Mouse (Mus musculus) heart, embryonic 13.5 days (tissue): ENCODE data around the gene Ppargc1a. TPM values are rescaled to one million over a fixed set of nuclear protein-coding genes. Genes with fewer than 3 reads are reported as not detected.

ENCODE experiments used
- ATAC-seq: fragments of 200-750 bp; cut with Nextera tagmentation; 2 replicates; pipeline ENCODE4 v1.8.0; 2017; ENCODE audit warnings: moderate TSS enrichment; ENCODE audit not compliant: insufficient number of reproducible peaks, low FRiP score, low TSS enrichment; ENCODE audit errors: extremely low read depth
- H3K27ac ChIP-seq: fragments of 300-500 bp; sonication (generic); replicated peaks from 2 replicates; pipeline ENCODE4 v1.5.1; 2015; ENCODE audit warnings: moderate library complexity, mild to moderate bottlenecking, inconsistent platforms
- H3K27me3 ChIP-seq: fragments of 300-500 bp; sonication (generic); replicated peaks from 2 replicates; pipeline ENCODE4 v1.6.1; 2015; ENCODE audit warnings: mild to moderate bottlenecking, inconsistent platforms
- H3K36me3 ChIP-seq: fragments of 300-500 bp; sonication (generic); 2 replicates; pipeline ENCODE4 v1.6.1; 2015; ENCODE audit warnings: mild to moderate bottlenecking, inconsistent platforms
- H3K4me1 ChIP-seq: fragments of 300-500 bp; sonication (generic); 2 replicates; pipeline ENCODE4 v1.6.1; 2015; ENCODE audit warnings: inconsistent platforms
- H3K4me2 ChIP-seq: fragments of 300-500 bp; sonication (generic); 2 replicates; pipeline ENCODE4 v1.6.1; 2015; ENCODE audit warnings: inconsistent platforms, mild to moderate bottlenecking, moderate library complexity
- H3K4me3 ChIP-seq: fragments of 300-500 bp; sonication (generic); 2 replicates; pipeline ENCODE4 v1.5.1; 2015; ENCODE audit warnings: moderate library complexity, mild to moderate bottlenecking, inconsistent platforms
- H3K9ac ChIP-seq: fragments of 300-500 bp; sonication (generic); 2 replicates; pipeline ENCODE4 v1.6.1; 2015; ENCODE audit warnings: inconsistent platforms, mild to moderate bottlenecking, moderate library complexity
- H3K9me3 ChIP-seq: fragments of 300-500 bp; sonication (generic); 2 replicates; pipeline ENCODE4 v1.6.1; 2016; ENCODE audit warnings: inconsistent platforms
- WGBS: fragments of 180-500 bp; shearing (Covaris S2); methylation state at CpG from one replicate; pipeline ENCODE4 v1.1.7; 2015; ENCODE audit warnings: mixed read lengths; 5-methylcytosine and 5-hydroxymethylcytosine counted together
- polyA plus RNA-seq: library from polyadenylated mRNA; unstranded; fragments of >200 nt; fragmentation: Nextera tagmentation; extraction: Ambion mirVana; gene quantifications from 2 replicates; pipeline ENCODE4 v1.2.1, GENCODE M21; 2015

Gene Ppargc1a
- polyA plus RNA-seq, 1 experiment from 2014 or later: 44.7 TPM

GRCm38 (mm10) chr5:51552483-51553091 lies 14.9 kb downstream of the Ppargc1a start:
- under 1% methylated on average over 24 of the region's 24 CpGs for WGBS

GRCm38 (mm10) chr5:51551852-51552482 lies 15.6 kb downstream of the Ppargc1a start:
- peak overlapping the region; percentile 77 for H3K4me3 ChIP-seq
- 6% methylated on average over 12 of the region's 12 CpGs for WGBS
- ATAC-seq: no peak
- peak overlapping the region; percentile 67 for H3K4me2 ChIP-seq
- peaks cover 9% of the 10 kb centered on the region for H3K36me3 ChIP-seq
- H3K27ac ChIP-seq: peak overlapping the region; percentile 99
- H3K4me1 ChIP-seq: peaks cover 47% of the 10 kb centered on the region
- peak overlapping the region; percentile 90 for H3K9ac ChIP-seq
- no peaks in the 10 kb centered on the region for H3K27me3 ChIP-seq
- H3K9me3 ChIP-seq: no peaks in the 10 kb centered on the region

More at GRCm38 (mm10) chr5:51552483-51553091, 14.9 kb downstream of the Ppargc1a start:
- Histone ChIP-seq H3K4me3 (peak overlapping the region; percentile 77), H3K27me3 (no peaks in the 10 kb centered on the region), H3K36me3 (peaks cover 9% of the 10 kb centered on the region), H3K4me2 (peak overlapping the region; percentile 67), H3K9me3 (no peaks in the 10 kb centered on the region), H3K9ac (peak overlapping the region; percentile 90), H3K27ac (peak overlapping the region; percentile 99), H3K4me1 (peaks cover 47% of the 10 kb centered on the region)
- no peak for ATAC-seq

GRCm38 (mm10) chr5:51547442-51548035 lies 20.0 kb downstream of the Ppargc1a start:
- H3K4me1 ChIP-seq: peaks cover 67% of the 10 kb centered on the region
- peak overlapping the region; percentile 74 for H3K27ac ChIP-seq
- no peaks in the 10 kb centered on the region for H3K27me3 ChIP-seq
- no peaks in the 10 kb centered on the region for H3K9me3 ChIP-seq
- no peak for ATAC-seq
- peaks cover 21% of the 10 kb centered on the region for H3K36me3 ChIP-seq
- H3K9ac ChIP-seq: no peak overlapping the region
- no peak overlapping the region for H3K4me3 ChIP-seq
- peak overlapping the region; percentile 42 for H3K4me2 ChIP-seq
- 55% methylated on average over 6 of the region's 6 CpGs for WGBS

GRCm38 (mm10) chr5:51546817-51547216 lies 20.7 kb downstream of the Ppargc1a start:
- H3K4me1 ChIP-seq: peaks cover 72% of the 10 kb centered on the region
- no peak overlapping the region for H3K4me3 ChIP-seq
- peaks cover 21% of the 10 kb centered on the region for H3K36me3 ChIP-seq
- 0 out of 2 replicates have a peak overlapping the region, but pooled peaks have one; percentile 55 for H3K9ac ChIP-seq
- no peaks in the 10 kb centered on the region for H3K27me3 ChIP-seq
- peak overlapping the region; percentile 42 for H3K4me2 ChIP-seq
- H3K27ac ChIP-seq: peak overlapping the region; percentile 74
- no peaks in the 10 kb centered on the region for H3K9me3 ChIP-seq
- WGBS: 34% methylated on average over 3 of the region's 3 CpGs
- no peak for ATAC-seq

- Histone ChIP-seq H3K36me3 (peaks cover 24% of the 10 kb centered on the region), H3K9me3 (no peaks in the 10 kb centered on the region), H3K9ac (peak overlapping the region; percentile 56; the same call in 1 of the 2 replicates), H3K4me2 (0 out of 2 replicates have a peak overlapping the region, but pooled peaks have one; percentile 42), H3K27ac (peak overlapping the region; percentile 74), H3K27me3 (no peaks in the 10 kb centered on the region), H3K4me3 (no peak overlapping the region), H3K4me1 (peaks cover 85% of the 10 kb centered on the region)
- 55% methylated on average over 7 of the region's 7 CpGs for WGBS
- ATAC-seq: no peak
These were observed 22.1 kb downstream of the Ppargc1a start for GRCm38 (mm10) chr5:51545133-51546049.

GRCm38 (mm10) chr5:51544141-51544735 lies 23.3 kb downstream of the Ppargc1a start:
- 34% methylated on average over 8 of the region's 8 CpGs for whole genome bisulfite sequencing
- H3K27me3 ChIP-seq: no peaks in the 10 kb centered on the region
- peaks cover 87% of the 10 kb centered on the region for H3K4me1 ChIP-seq
- no peak for ATAC-seq
- H3K4me2 ChIP-seq: 0 out of 2 replicates have a peak overlapping the region, but pooled peaks have one; percentile 1
- H3K27ac ChIP-seq: peak overlapping the region; percentile 61
- no peak overlapping the region for H3K9ac ChIP-seq
- no peaks in the 10 kb centered on the region for H3K9me3 ChIP-seq
- H3K4me3 ChIP-seq: no peak overlapping the region
- peaks cover 24% of the 10 kb centered on the region for H3K36me3 ChIP-seq

- Histone ChIP-seq H3K27ac (peak overlapping the region; percentile 36; the same call in 1 of the 2 replicates), H3K27me3 (no peaks in the 10 kb centered on the region), H3K4me3 (no peak overlapping the region), H3K9ac (no peak overlapping the region), H3K9me3 (no peaks in the 10 kb centered on the region), H3K4me2 (no peak overlapping the region), H3K36me3 (peaks cover 15% of the 10 kb centered on the region; the same call in 1 of the 2 replicates), H3K4me1 (peaks cover 89% of the 10 kb centered on the region)
- no peak for ATAC-seq
- WGBS: 67% methylated on average over 3 of the region's 3 CpGs
These were observed 26.0 kb downstream of the Ppargc1a start for GRCm38 (mm10) chr5:51541557-51541956.

- H3K9ac ChIP-seq: no peak overlapping the region
- no peaks in the 10 kb centered on the region for H3K27me3 ChIP-seq
- ATAC-seq: no peak
- H3K9me3 ChIP-seq: no peaks in the 10 kb centered on the region
- peaks cover 9% of the 10 kb centered on the region; the same call in 1 of the 2 replicates for H3K36me3 ChIP-seq
- 0 out of 2 replicates have a peak overlapping the region, but pooled peaks have one; percentile 36 for H3K27ac ChIP-seq
- H3K4me3 ChIP-seq: no peak overlapping the region
- H3K4me2 ChIP-seq: no peak overlapping the region
- H3K4me1 ChIP-seq: peaks cover 89% of the 10 kb centered on the region
- 58% methylated on average over 4 of the region's 4 CpGs for whole genome bisulfite sequencing
These were observed 26.7 kb downstream of the Ppargc1a start for GRCm38 (mm10) chr5:51540816-51541215.

- no peak overlapping the region for H3K4me3 ChIP-seq
- 0 out of 2 replicates have a peak, but pooled peaks cover 2% of the 10 kb centered on the region for H3K36me3 ChIP-seq
- H3K9ac ChIP-seq: no peak overlapping the region
- no peaks in the 10 kb centered on the region for H3K9me3 ChIP-seq
- H3K4me1 ChIP-seq: peaks cover 81% of the 10 kb centered on the region
- H3K27ac ChIP-seq: peak overlapping the region; percentile 63
- no peak overlapping the region for H3K4me2 ChIP-seq
- ATAC-seq: no peak
- H3K27me3 ChIP-seq: no peaks in the 10 kb centered on the region
These were observed 28.0 kb downstream of the Ppargc1a start for GRCm38 (mm10) chr5:51539563-51539962.

GRCm38 (mm10) chr5:51538319-51538718 lies 29.2 kb downstream of the Ppargc1a start:
- Histone ChIP-seq H3K9me3 (no peaks in the 10 kb centered on the region), H3K4me1 (peaks cover 81% of the 10 kb centered on the region), H3K27ac (peak overlapping the region; percentile 77), H3K4me2 (peak overlapping the region; percentile 43), H3K36me3 (0 out of 2 replicates have a peak, but pooled peaks cover 2% of the 10 kb centered on the region), H3K4me3 (no peak overlapping the region), H3K9ac (0 out of 2 replicates have a peak overlapping the region, but pooled peaks have one; percentile 28), H3K27me3 (no peaks in the 10 kb centered on the region)
- no peak for ATAC-seq
- 26% methylated on average over 6 of the region's 6 CpGs for WGBS
